Mouse (Mus musculus) MEL (cell line): Measurements from ENCODE around the gene Acox2. TPM values are rescaled to one million over a fixed set of nuclear protein-coding genes. Genes with fewer than 3 reads are reported as not detected.
"Not testable (repeated sequence)": the region's sequence is repeated elsewhere in the genome, so short reads cannot be mapped to it uniquely, and the experiment has no call there.

Experiments
- DNase-seq: peaks from one replicate; pipeline ENCODE4 v3.0.0; 2011; ENCODE audit warnings: low read depth, low spot score
- H3K27ac ChIP-seq: 2 replicates; pipeline ENCODE4 v1.5.1; 2012; ENCODE audit warnings: low read depth, mild to moderate bottlenecking, control low read depth, low read length, moderate library complexity; ENCODE audit not compliant: control insufficient read depth
- H3K27me3 ChIP-seq, 2 experiments: fragments of 150-350 bp in 1 of 2; sonication (generic) in 1 of 2; 2 replicates each; pipeline ENCODE4 v1.6.1; 2012; ENCODE audit warnings: low read length in 2 of 2, mild to moderate bottlenecking in 2 of 2, improper control_type of control experiment in 1 of 2, moderate library complexity in 1 of 2; ENCODE audit not compliant: insufficient read depth in 2 of 2, control insufficient read depth in 1 of 2
- H3K36me3 ChIP-seq, 2 experiments: 2 replicates each; pipeline ENCODE4 v1.6.1; 2012 to 2014; ENCODE audit warnings: low read length in 2 of 2, improper control_type of control experiment in 1 of 2, inconsistent platforms in 1 of 2, mild to moderate bottlenecking in 1 of 2; ENCODE audit not compliant: insufficient read depth in 2 of 2, control insufficient read depth in 1 of 2
- H3K4me1 ChIP-seq, 2 experiments: fragments of 150-350 bp in 1 of 2; sonication (generic) in 1 of 2; 2 replicates each; pipeline ENCODE4 v1.6.1; 2012; ENCODE audit warnings: low read length in 2 of 2, improper control_type of control experiment in 1 of 2, mild to moderate bottlenecking in 1 of 2; ENCODE audit not compliant: insufficient read depth in 2 of 2, control insufficient read depth in 1 of 2
- H3K4me3 ChIP-seq, 2 experiments: fragments of 150-350 bp in 1 of 2; sonication (generic) in 1 of 2; 2 replicates each; pipeline ENCODE4 v1.5.1; 2012; ENCODE audit warnings: low read depth in 2 of 2, low read length in 2 of 2, mild to moderate bottlenecking in 2 of 2, moderate library complexity in 2 of 2, control low read depth in 1 of 2, improper control_type of control experiment in 1 of 2; ENCODE audit not compliant: control insufficient read depth in 1 of 2, insufficient read depth in 1 of 2
- H3K79me2 ChIP-seq: 2 replicates; pipeline ENCODE4 v1.6.1; 2012; ENCODE audit warnings: mild to moderate bottlenecking, low read length, moderate library complexity; ENCODE audit not compliant: control insufficient read depth, poor library complexity, insufficient read depth
- H3K9ac ChIP-seq: 2 replicates; pipeline ENCODE4 v1.6.1; 2012; ENCODE audit warnings: low read depth, mild to moderate bottlenecking, control low read depth, low read length, moderate library complexity; ENCODE audit not compliant: control insufficient read depth, poor library complexity, severe bottlenecking
- H3K9me3 ChIP-seq: fragments of 150-350 bp; sonication (generic); replicated peaks from 2 replicates; pipeline ENCODE4 v1.6.1; 2012; ENCODE audit warnings: mild to moderate bottlenecking, low read length, improper control_type of control experiment, moderate library complexity; ENCODE audit not compliant: insufficient read depth
- BHLHE40 ChIP-seq: IDR thresholded peaks from 2 replicates; pipeline ENCODE4 v1.6.1; 2012; ENCODE audit warnings: low read depth, mild to moderate bottlenecking, inconsistent platforms, low read length, improper control_type of control experiment, borderline replicate concordance
- CHD2 ChIP-seq: IDR thresholded peaks from 2 replicates; pipeline ENCODE4 v1.6.1; 2011; ENCODE audit warnings: low read length, improper control_type of control experiment
- E2F4 ChIP-seq: IDR thresholded peaks from 2 replicates; pipeline ENCODE4 v1.6.1; 2011; ENCODE audit warnings: low read depth, low read length, improper control_type of control experiment, borderline replicate concordance
- EP300 ChIP-seq, 2 experiments: IDR thresholded peaks; 2 replicates each; pipeline ENCODE4 v1.6.1; 2011; ENCODE audit warnings: improper control_type of control experiment in 2 of 2, low read length in 2 of 2, low read depth in 1 of 2, mild to moderate bottlenecking in 1 of 2
- GABPA ChIP-seq: IDR thresholded peaks from 2 replicates; pipeline ENCODE4 v1.6.1; 2012; ENCODE audit warnings: low read depth, mild to moderate bottlenecking, inconsistent platforms, low read length, improper control_type of control experiment, moderate library complexity
- GATA1 ChIP-seq: IDR thresholded peaks from 2 replicates; pipeline ENCODE4 v1.6.1; 2011; ENCODE audit warnings: low read depth, low read length, improper control_type of control experiment
- HCFC1 ChIP-seq: IDR thresholded peaks from 2 replicates; pipeline ENCODE4 v1.6.1; 2012; ENCODE audit warnings: low read depth, mild to moderate bottlenecking, inconsistent platforms, low read length, improper control_type of control experiment, moderate library complexity
- JUND ChIP-seq: IDR thresholded peaks from 2 replicates; pipeline ENCODE4 v1.6.1; 2011; ENCODE audit warnings: low read depth, mild to moderate bottlenecking, improper control_type of control experiment, low read length
- MEF2A ChIP-seq: IDR thresholded peaks from 2 replicates; pipeline ENCODE4 v1.6.1; 2014; ENCODE audit warnings: low read depth, mild to moderate bottlenecking, inconsistent platforms, low read length, improper control_type of control experiment; ENCODE audit not compliant: poor library complexity, insufficient replicate concordance, severe bottlenecking; ENCODE audit errors: extremely low read depth
- MXI1 ChIP-seq: IDR thresholded peaks from 2 replicates; pipeline ENCODE4 v1.6.1; 2011; ENCODE audit warnings: mild to moderate bottlenecking, low read depth, low read length, improper control_type of control experiment
- MYC ChIP-seq: IDR thresholded peaks from 2 replicates; pipeline ENCODE4 v1.6.1; 2011; ENCODE audit warnings: low read depth, mild to moderate bottlenecking, low read length, improper control_type of control experiment, moderate library complexity
- NELFE ChIP-seq: IDR thresholded peaks from 2 replicates; pipeline ENCODE4 v1.6.1; 2011; ENCODE audit warnings: low read depth, low read length, improper control_type of control experiment
- RAD21 ChIP-seq: IDR thresholded peaks from 2 replicates; pipeline ENCODE4 v1.6.1; 2011; ENCODE audit warnings: mild to moderate bottlenecking, low read depth, low read length, improper control_type of control experiment
- TAL1 ChIP-seq: IDR thresholded peaks from 2 replicates; pipeline ENCODE4 v1.6.1; 2012; ENCODE audit warnings: mild to moderate bottlenecking, inconsistent platforms, low read length, moderate library complexity, mixed read lengths
- TBP ChIP-seq: IDR thresholded peaks from 2 replicates; pipeline ENCODE4 v1.8.0; 2011; ENCODE audit warnings: low read depth, low read length, improper control_type of control experiment
- UBTF ChIP-seq: IDR thresholded peaks from 2 replicates; pipeline ENCODE4 v1.6.1; 2012; ENCODE audit warnings: low read depth, mild to moderate bottlenecking, inconsistent platforms, low read length, improper control_type of control experiment, moderate library complexity, borderline replicate concordance; ENCODE audit not compliant: insufficient read depth
- USF1 ChIP-seq: IDR thresholded peaks from 2 replicates; pipeline ENCODE4 v1.6.1; 2014; ENCODE audit warnings: low read depth, mild to moderate bottlenecking, inconsistent platforms, low read length, improper control_type of control experiment, moderate library complexity
- ZC3H11A ChIP-seq: IDR thresholded peaks from 2 replicates; pipeline ENCODE4 v1.6.1; 2012; ENCODE audit warnings: low read depth, mild to moderate bottlenecking, inconsistent platforms, low read length, improper control_type of control experiment
- polyA plus RNA-seq, 2 experiments: library from polyadenylated mRNA; stranded (reverse) in 1 of 2; unstranded in 1 of 2; fragments of >175 nt in 1 of 2; fragments of >200 nt in 1 of 2; gene quantifications; 2 replicates each; pipeline versions ENCODE4 v1.2.1 to v1.2.4; 2012; ENCODE audit warnings: low replicate concordance in 2 of 2, low read depth in 1 of 2; ENCODE audit not compliant: insufficient read length in 2 of 2, insufficient read depth in 1 of 2, missing spikeins in 1 of 2
- total RNA-seq: library from RNA; depleted of rRNA; stranded (reverse); fragments of 300-350 nt; gene quantifications from 2 replicates; pipeline ENCODE4 v1.2.3, GENCODE M21; 2012

Acox2 gene
- total and polyA plus RNA-seq, 3 experiments: 0.43 TPM; not detected in 2

- Histone ChIP-seq H3K27me3 (no peaks in the 10 kb centered on the region), H3K4me1 (no peaks in the 10 kb centered on the region), H3K9ac (no peak overlapping the region)
Measured at GRCm38 (mm10) chr14:8294257-8294656, 35.1 kb upstream of the Acox2 start.

GRCm38 (mm10) chr14:8286595-8286994 is 27.4 kb upstream of the Acox2 start:
- not testable (repeated sequence) for H3K9me3 ChIP-seq, H3K27me3 ChIP-seq, H3K9ac ChIP-seq, H3K79me2 ChIP-seq, H3K27ac ChIP-seq, H3K36me3 ChIP-seq, H3K4me3 ChIP-seq, H3K4me1 ChIP-seq
- DNase-seq: peak; percentile 64

More at GRCm38 (mm10) chr14:8294257-8294656, 35.1 kb upstream of the Acox2 start:
- H3K36me3 ChIP-seq: no peaks in the 10 kb centered on the region
- H3K9me3 ChIP-seq: no peaks in the 10 kb centered on the region
- no peak overlapping the region for H3K27ac ChIP-seq
- TF ChIP-seq UBTF: no peak
- no peak for TF ChIP-seq EP300 (IDR thresholded peaks at IDR 0.05; ENCODE audit: low read depth in 1 of 2, low read length in 2 of 2)
- no peak for TF ChIP-seq GATA1
- no peak for TF ChIP-seq CHD2
- TF ChIP-seq JUND: no peak
- TF ChIP-seq USF1: no peak
- TF ChIP-seq TAL1: no peak
- no peak for TF ChIP-seq MXI1
- no peak for DNase-seq
- H3K79me2 ChIP-seq: no peaks in the 10 kb centered on the region
- H3K4me3 ChIP-seq: no peak overlapping the region

DNA sequence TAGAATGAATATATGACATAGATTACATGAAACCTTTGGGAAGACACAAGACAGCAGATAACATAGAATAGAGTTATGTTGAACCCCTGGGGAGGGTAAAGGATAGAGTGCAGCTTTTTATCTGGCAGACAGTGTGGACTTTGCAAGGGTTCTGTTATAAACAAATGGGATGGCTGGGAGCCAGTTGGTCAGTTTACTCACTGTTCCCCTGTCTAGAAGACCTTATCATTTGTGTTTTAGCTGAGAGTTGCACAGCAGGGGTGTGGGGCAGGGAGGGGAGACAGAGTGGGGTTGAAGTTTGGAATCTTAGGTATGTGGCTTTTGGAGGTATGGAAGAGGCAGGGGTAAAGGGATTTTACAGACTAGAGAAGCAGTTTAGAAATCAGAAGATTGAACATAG is 24.6 kb upstream of the Acox2 start:
- Histone ChIP-seq H3K9ac (no peak overlapping the region), H3K27me3 (no peaks in the 10 kb centered on the region; a peak in 2 of 4 replicates), H3K4me3 (no peak overlapping the region), H3K27ac (no peak overlapping the region), H3K9me3 (no peaks in the 10 kb centered on the region), H3K4me1 (no peaks in the 10 kb centered on the region), H3K79me2 (no peaks in the 10 kb centered on the region), H3K36me3 (no peaks in the 10 kb centered on the region)
- DNase-seq: no peak
- no peak for TF ChIP-seq BHLHE40
- TF ChIP-seq MYC: no peak
- TF ChIP-seq E2F4: no peak
- no peak for TF ChIP-seq HCFC1
- no peak for TF ChIP-seq GABPA
- no peak for TF ChIP-seq MEF2A
- no peak for TF ChIP-seq CHD2
- TF ChIP-seq NELFE: no peak
- TF ChIP-seq TBP: no peak
- TF ChIP-seq ZC3H11A: no peak
- no peak for TF ChIP-seq RAD21

DNA sequence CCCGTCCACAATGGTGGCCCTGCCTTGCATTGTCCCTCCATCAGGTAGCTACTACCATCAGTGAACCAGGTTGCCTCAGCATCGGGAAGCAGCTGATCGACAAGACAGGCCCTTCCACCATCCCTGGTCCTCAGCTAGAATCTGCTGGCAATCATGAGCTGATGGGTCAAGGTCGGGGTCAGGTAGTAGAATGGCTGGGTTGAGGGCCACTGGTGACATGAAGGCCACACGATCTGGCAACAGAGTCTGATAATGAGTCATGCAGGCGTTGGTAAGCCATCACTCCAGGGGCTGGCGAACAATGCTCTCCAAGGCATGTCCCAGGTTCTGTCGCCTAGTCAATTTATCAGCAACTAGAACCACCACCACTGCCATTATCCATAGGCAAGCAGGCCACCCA is 12.1 kb upstream of the Acox2 start:
- H3K9ac ChIP-seq, H3K27me3 ChIP-seq, H3K4me1 ChIP-seq, DNase-seq, H3K79me2 ChIP-seq, H3K27ac ChIP-seq, H3K9me3 ChIP-seq, H3K36me3 ChIP-seq, H3K4me3 ChIP-seq: not testable (repeated sequence)
